Mouse (Mus musculus) cortical plate, adult 2 months (tissue): Measurements from ENCODE around the gene Slc2a13.

Source experiments
- CTCF ChIP-seq: fragments of 200-500 bp; IDR thresholded peaks from 2 replicates; pipeline ENCODE4 v1.5.1; 2011; ENCODE audit warnings: mild to moderate bottlenecking, control low read depth, low read length; ENCODE audit not compliant: insufficient read depth; ENCODE audit errors: extremely low read depth
- POLR2A ChIP-seq: fragments of 200-500 bp; IDR thresholded peaks from 2 replicates; pipeline ENCODE4 v1.6.1; 2011; ENCODE audit warnings: mild to moderate bottlenecking, low read length, control low read depth; ENCODE audit not compliant: insufficient read depth; ENCODE audit errors: extremely low read depth

- TF ChIP-seq CTCF (no peak), POLR2A (no peak)
These were observed 191.2 kb downstream of the Slc2a13 start for GRCm38 (mm10) chr15:91381864-91382263.
